Mouse (Mus musculus) erythroblast, embryonic 14.5 days (primary cell): Measurements from ENCODE around the gene Enpp1.

Experiments used
- GATA1 ChIP-seq: IDR thresholded peaks from 2 replicates; pipeline ENCODE4 v1.6.1; 2012; ENCODE audit warnings: low read length, inconsistent platforms, mixed read lengths
- TAL1 ChIP-seq: IDR thresholded peaks from 3 replicates; pipeline ENCODE4 v1.6.1; 2012; ENCODE audit warnings: low read length, inconsistent platforms, mixed read lengths

DNA sequence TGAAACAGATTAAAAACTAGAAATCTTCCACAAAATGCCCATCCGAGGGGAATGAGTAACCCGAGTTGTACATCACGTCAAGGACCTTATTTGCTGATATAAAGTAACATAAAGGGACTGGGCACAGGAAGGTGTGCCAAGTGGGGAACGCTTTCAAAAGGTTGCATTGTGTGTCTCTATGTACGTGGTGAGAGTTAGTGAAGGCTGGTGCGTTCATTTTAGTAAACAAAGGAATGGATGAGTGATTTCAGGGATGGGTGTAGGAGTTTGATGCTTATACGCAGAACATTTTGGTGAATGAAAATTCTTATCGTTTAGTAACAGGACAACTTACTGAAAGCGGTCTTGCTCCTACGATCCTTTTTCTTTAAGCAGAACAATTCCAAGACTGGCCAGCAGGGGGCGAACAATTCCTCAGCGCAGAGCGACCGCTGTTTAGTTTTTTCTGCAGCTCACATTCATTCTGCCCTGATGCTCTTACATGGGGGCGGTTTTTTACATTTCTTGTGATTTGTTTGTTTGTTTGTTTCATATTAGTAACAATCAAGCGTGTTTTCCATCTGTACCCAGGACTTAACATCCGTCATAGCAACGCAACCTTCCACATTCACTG is 81.4 kb downstream of the Enpp1 start:
- TF ChIP-seq GATA1 (no peak), TAL1 (no peak)
